7 mouse cellular contexts compared by ENCODE assay signal in genomic region chr16:56028722-56029551, GRCm38 (mm10). TPM values are rescaled to one million over a fixed set of nuclear protein-coding genes. Genes with fewer than 3 reads are reported as not detected.
DNase-seq lines count a peak whose midpoint lies in the region; ATAC-seq and TF ChIP-seq lines count a peak whose summit lies in the region.

No protein-coding gene starts in this region.

- no peaks in the 10 kb centered on the region for H3K9me3 ChIP-seq in forebrain, postnatal 0 days (ENCODE audit: low read length)
- H3K9me3 ChIP-seq in limb, embryonic 11.5 days (ENCODE audit: control insufficient read depth, low read length): no peaks in the 10 kb centered on the region
- H3K9me3 ChIP-seq in midbrain, embryonic 15.5 days: no peaks in the 10 kb centered on the region

- peak in 1 of 2 experiments; percentile 31 for DNase-seq in spleen, adult 2 months (ENCODE audit: low read depth in 1 of 2, low spot score in 2 of 2)
- no peak for DNase-seq in spleen, postnatal 14 days (ENCODE audit: low spot score in 2 of 2)
- DNase-seq in brain, embryonic 14.5 days (ENCODE audit: low read depth): peak; percentile 70
- DNase-seq in forebrain, postnatal 0 days: peak; percentile 75
- DNase-seq in limb, embryonic 11.5 days (ENCODE audit: low spot score): no peak
- no peak for DNase-seq in left cerebral cortex, postnatal 25 days (ENCODE audit: low spot score in 2 of 2)

- peak; percentile 74 for ATAC-seq in forebrain, postnatal 0 days
- ATAC-seq in limb, embryonic 11.5 days (ENCODE audit: insufficient number of reproducible peaks, low FRiP score, low TSS enrichment, low read depth): peak; percentile 78
- peak; percentile 90 for ATAC-seq in midbrain, embryonic 15.5 days (replicated peaks)

- TF ChIP-seq CTCF in spleen, adult 2 months (IDR thresholded peaks at IDR 0.05; ENCODE audit: extremely low read depth, insufficient read depth, insufficient read length, insufficient replicate concordance): no peak
- no peak for TF ChIP-seq CTCF in brain, embryonic 14.5 days (IDR thresholded peaks at IDR 0.05; ENCODE audit: borderline replicate concordance, extremely low read depth, insufficient read depth, insufficient read length)
- TF ChIP-seq CTCF in forebrain, postnatal 0 days (IDR thresholded peaks at IDR 0.05; ENCODE audit: low read depth): no peak

- no peak for TF ChIP-seq POLR2A in spleen, adult 2 months (IDR thresholded peaks at IDR 0.05; ENCODE audit: low read depth, low read length)
- TF ChIP-seq POLR2A in brain, embryonic 14.5 days (IDR thresholded peaks at IDR 0.05; ENCODE audit: borderline replicate concordance, extremely low read depth, insufficient read depth, insufficient read length, poor library complexity, severe bottlenecking): 0 out of 2 replicates have a peak, but pooled peaks have one; percentile 6

- intact Hi-C loops in left cerebral cortex, postnatal 25 days (cut with DNase I): loop anchor here (1.0 to 2.0 kb wide), 3 partner anchors 46 to 63 kb away; partner anchors contain the start of gene Rpl24

- H3K4me3 ChIP-seq in spleen, adult 2 months (ENCODE audit: extremely low read depth, insufficient read depth, insufficient read length): peak overlapping the region; percentile 86
- H3K4me3 ChIP-seq in forebrain, postnatal 0 days (ENCODE audit: low read depth, low read length): peak overlapping the region; percentile 83
- H3K4me3 ChIP-seq in limb, embryonic 11.5 days (ENCODE audit: low read depth, low read length): peak overlapping the region; percentile 98
- H3K4me3 ChIP-seq in midbrain, embryonic 15.5 days: peak overlapping the region; percentile 99

- H3K27me3 ChIP-seq in spleen, adult 2 months (ENCODE audit: control insufficient read depth, insufficient read depth, low read length): no peaks in the 10 kb centered on the region
- no peaks in the 10 kb centered on the region for H3K27me3 ChIP-seq in forebrain, postnatal 0 days (ENCODE audit: insufficient read depth, low read length)
- H3K27me3 ChIP-seq in limb, embryonic 11.5 days (ENCODE audit: control insufficient read depth, insufficient read depth, low read length): no peaks in the 10 kb centered on the region
- no peaks in the 10 kb centered on the region for H3K27me3 ChIP-seq in midbrain, embryonic 15.5 days (replicated peaks)

- H3K4me1 ChIP-seq in spleen, adult 2 months (ENCODE audit: control insufficient read depth, insufficient read depth, insufficient read length): peaks cover 5% of the 10 kb centered on the region
- peaks cover 16% of the 10 kb centered on the region for H3K4me1 ChIP-seq in forebrain, postnatal 0 days (ENCODE audit: insufficient read depth)
- peaks cover 7% of the 10 kb centered on the region for H3K4me1 ChIP-seq in limb, embryonic 11.5 days (ENCODE audit: control insufficient read depth, insufficient read depth, low read length)
- peaks cover 30% of the 10 kb centered on the region for H3K4me1 ChIP-seq in midbrain, embryonic 15.5 days

- 1% methylated on average over 62 of the region's 62 CpGs for WGBS in spleen, adult 2 months
- under 1% methylated on average over 62 of the region's 62 CpGs for WGBS in forebrain, postnatal 0 days
- WGBS in limb, embryonic 11.5 days: under 1% methylated on average over 57 of the region's 62 CpGs
- WGBS in midbrain, embryonic 15.5 days: under 1% methylated on average over 62 of the region's 62 CpGs

- H3K27ac ChIP-seq in spleen, adult 2 months (ENCODE audit: insufficient read depth, low read length): peak overlapping the region; percentile 85
- peak overlapping the region; percentile 90 for H3K27ac ChIP-seq in forebrain, postnatal 0 days (ENCODE audit: low read depth, low read length)
- H3K27ac ChIP-seq in limb, embryonic 11.5 days (replicated peaks; ENCODE audit: low read depth, low read length): peak overlapping the region; percentile 51
- H3K27ac ChIP-seq in midbrain, embryonic 15.5 days: peak overlapping the region; percentile 96

- H3K4me2 ChIP-seq in forebrain, postnatal 0 days (ENCODE audit: low read depth): peak overlapping the region; percentile 62
- H3K4me2 ChIP-seq in limb, embryonic 11.5 days (ENCODE audit: low read depth, severe bottlenecking): peak overlapping the region; percentile 54
- peak overlapping the region; percentile 71 for H3K4me2 ChIP-seq in midbrain, embryonic 15.5 days

- H3K9ac ChIP-seq in forebrain, postnatal 0 days: peak overlapping the region; percentile 75
- peak overlapping the region; percentile 94 for H3K9ac ChIP-seq in limb, embryonic 11.5 days (ENCODE audit: low read length)
- H3K9ac ChIP-seq in midbrain, embryonic 15.5 days: peak overlapping the region; percentile 99

- peaks cover 9% of the 10 kb centered on the region for H3K36me3 ChIP-seq in spleen, adult 2 months (ENCODE audit: control insufficient read depth, insufficient read depth, low read length)
- peaks cover 16% of the 10 kb centered on the region for H3K36me3 ChIP-seq in forebrain, postnatal 0 days (ENCODE audit: insufficient read depth)
- peaks cover 6% of the 10 kb centered on the region for H3K36me3 ChIP-seq in limb, embryonic 11.5 days (ENCODE audit: control insufficient read depth, insufficient read depth, low read length)
- H3K36me3 ChIP-seq in midbrain, embryonic 15.5 days (replicated peaks): peaks cover 14% of the 10 kb centered on the region; the same call in 1 of the 2 replicates

RNA-seq across cellular contexts. Expression of gene Pcnp, which starts 0.6 kb away (rescaled TPM):
- 5.6 and 7.3 TPM in 2 replicates for polyA plus RNA-seq in spleen, adult 2 months (2012; rRNA removed)
- polyA plus RNA-seq in brain, embryonic 14.5 days (2012; rRNA removed): 73.9 and 88.9 TPM in 2 replicates
- total RNA-seq in forebrain, postnatal 0 days (2014; rRNA removed): 92.8 and 106 TPM in 2 replicates
- polyA plus RNA-seq in forebrain, postnatal 0 days (2015; fragmentation: Nextera tagmentation; extraction: Ambion mirVana): 231 and 236 TPM in 2 replicates
- 308 and 314 TPM in 2 replicates for polyA plus RNA-seq in limb, embryonic 11.5 days (2014; fragmentation: Nextera tagmentation; extraction: Ambion mirVana)
- 192 and 204 TPM in 2 replicates for polyA plus RNA-seq in midbrain, embryonic 15.5 days (2015; fragmentation: Nextera tagmentation; extraction: Ambion mirVana)
- 100 to 1,000 TPM; 154 to 167 TPM for total RNA-seq in left cerebral cortex, postnatal 25 days (2021)

RNA-seq across cellular contexts. Expression of gene Trmt10c, which starts 8.7 kb away (rescaled TPM):
- 2.6 and 3.1 TPM in 2 replicates for polyA plus RNA-seq in spleen, adult 2 months (2012; rRNA removed)
- polyA plus RNA-seq in brain, embryonic 14.5 days (2012; rRNA removed): 7.8 and 8.2 TPM in 2 replicates
- total RNA-seq in forebrain, postnatal 0 days (2014; rRNA removed): 16.1 and 20.5 TPM in 2 replicates
- polyA plus RNA-seq in forebrain, postnatal 0 days (2015; fragmentation: Nextera tagmentation; extraction: Ambion mirVana): 16.8 and 19.3 TPM in 2 replicates
- 35.3 and 35.7 TPM in 2 replicates for polyA plus RNA-seq in limb, embryonic 11.5 days (2014; fragmentation: Nextera tagmentation; extraction: Ambion mirVana)
- polyA plus RNA-seq in midbrain, embryonic 15.5 days (2015; fragmentation: Nextera tagmentation; extraction: Ambion mirVana): 17.5 and 18.2 TPM in 2 replicates
- total RNA-seq in left cerebral cortex, postnatal 25 days (2021): 1 to 10 TPM; 9.5 to 9.8 TPM

RNA-seq across cellular contexts. Expression of gene Senp7, which starts 19.2 kb away (rescaled TPM):
- polyA plus RNA-seq in spleen, adult 2 months (2012; rRNA removed): 2.9 and 3.6 TPM in 2 replicates
- 40.7 and 45.1 TPM in 2 replicates for polyA plus RNA-seq in brain, embryonic 14.5 days (2012; rRNA removed)
- total RNA-seq in forebrain, postnatal 0 days (2014; rRNA removed): 28.9 and 35.0 TPM in 2 replicates
- polyA plus RNA-seq in forebrain, postnatal 0 days (2015; fragmentation: Nextera tagmentation; extraction: Ambion mirVana): 26.2 and 32.8 TPM in 2 replicates
- 31.1 and 33.1 TPM in 2 replicates for polyA plus RNA-seq in limb, embryonic 11.5 days (2014; fragmentation: Nextera tagmentation; extraction: Ambion mirVana)
- 59.0 and 59.3 TPM in 2 replicates for polyA plus RNA-seq in midbrain, embryonic 15.5 days (2015; fragmentation: Nextera tagmentation; extraction: Ambion mirVana)
- 10 to 100 TPM; 41.8 to 42.5 TPM for total RNA-seq in left cerebral cortex, postnatal 25 days (2021)

RNA-seq across cellular contexts. Expression of gene Zbtb11, which starts 55.3 kb away (rescaled TPM):
- 3.9 and 4.7 TPM in 2 replicates for polyA plus RNA-seq in spleen, adult 2 months (2012; rRNA removed)
- polyA plus RNA-seq in brain, embryonic 14.5 days (2012; rRNA removed): 11.3 and 15.1 TPM in 2 replicates
- total RNA-seq in forebrain, postnatal 0 days (2014; rRNA removed): 22.3 and 23.7 TPM in 2 replicates
- 9.9 and 15.6 TPM in 2 replicates for polyA plus RNA-seq in forebrain, postnatal 0 days (2015; fragmentation: Nextera tagmentation; extraction: Ambion mirVana)
- polyA plus RNA-seq in limb, embryonic 11.5 days (2014; fragmentation: Nextera tagmentation; extraction: Ambion mirVana): 18.0 and 19.6 TPM in 2 replicates
- polyA plus RNA-seq in midbrain, embryonic 15.5 days (2015; fragmentation: Nextera tagmentation; extraction: Ambion mirVana): 22.8 and 24.8 TPM in 2 replicates
- 10 to 100 TPM; 46.3 to 47.6 TPM for total RNA-seq in left cerebral cortex, postnatal 25 days (2021)

Comparison
In these comparisons a context has a peak if more than half of its experiments do, and no peak if none do; other contexts are left out.
1. DNase-seq: peak in brain, embryonic 14.5 days (single experiment) and forebrain, postnatal 0 days (single experiment); none in spleen, postnatal 14 days (0 of 2), limb, embryonic 11.5 days (single experiment) and left cerebral cortex, postnatal 25 days (0 of 2).
2. Peak in every context shown above with its lines, with median percentiles within 50 percentile points of each other: H3K27ac ChIP-seq, H3K4me3 ChIP-seq, ATAC-seq, H3K4me2 ChIP-seq and H3K9ac ChIP-seq.